Mouse (Mus musculus): ENCODE results near the gene Ppl. TPM values are rescaled to one million over a fixed set of nuclear protein-coding genes. Genes with fewer than 3 reads are reported as not detected.
A peak's percentile ranks its signal among the peaks of the same experiment; 100 is the strongest.

Gene Ppl
- polyA plus RNA-seq, 1 experiment = 0.75 TPM

DNA sequence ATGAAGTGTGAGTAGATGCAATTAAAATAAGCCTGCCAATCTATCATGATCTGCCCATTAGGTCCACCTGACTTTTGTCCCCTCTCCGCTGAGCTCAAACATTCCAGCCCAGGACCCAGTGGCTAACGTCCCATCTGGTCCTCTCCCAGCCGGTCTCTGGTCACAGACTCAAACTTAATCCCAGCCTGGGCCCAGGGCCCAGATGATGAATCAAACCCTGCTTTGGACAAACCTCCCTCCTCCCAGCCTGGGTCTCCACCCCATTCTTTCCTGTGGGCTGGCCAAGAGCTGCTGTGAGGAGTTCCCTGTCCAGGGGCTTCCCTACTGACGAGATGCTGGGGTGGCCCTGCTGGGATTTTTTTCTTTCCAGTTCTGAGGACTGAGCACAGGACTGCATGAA, 7.5 kb upstream of the Ppl start:
- no peak for DNase-seq (ENCODE audit: low read depth in 1 of 2, low spot score in 2 of 2)
- WGBS = 83% methylated on average over 4 of the region's 4 CpGs
- TF ChIP-seq CTCF (IDR thresholded peaks at IDR 0.05; ENCODE audit: extremely low read depth, insufficient read depth, insufficient read length, insufficient replicate concordance) (no peak), POLR2A (IDR thresholded peaks at IDR 0.05; ENCODE audit: low read depth, low read length) (no peak)
- no peaks in the 10 kb centered on the region for H3K36me3 ChIP-seq (ENCODE audit: control insufficient read depth, insufficient read depth, low read length)
- no peaks in the 10 kb centered on the region for H3K27me3 ChIP-seq (ENCODE audit: control insufficient read depth, insufficient read depth, low read length)
- H3K4me1 ChIP-seq (ENCODE audit: control insufficient read depth, insufficient read depth, insufficient read length) = no peaks in the 10 kb centered on the region
- no peak overlapping the region for H3K4me3 ChIP-seq (ENCODE audit: extremely low read depth, insufficient read depth, insufficient read length)
- no peak overlapping the region for H3K27ac ChIP-seq (ENCODE audit: insufficient read depth, low read length)

DNA sequence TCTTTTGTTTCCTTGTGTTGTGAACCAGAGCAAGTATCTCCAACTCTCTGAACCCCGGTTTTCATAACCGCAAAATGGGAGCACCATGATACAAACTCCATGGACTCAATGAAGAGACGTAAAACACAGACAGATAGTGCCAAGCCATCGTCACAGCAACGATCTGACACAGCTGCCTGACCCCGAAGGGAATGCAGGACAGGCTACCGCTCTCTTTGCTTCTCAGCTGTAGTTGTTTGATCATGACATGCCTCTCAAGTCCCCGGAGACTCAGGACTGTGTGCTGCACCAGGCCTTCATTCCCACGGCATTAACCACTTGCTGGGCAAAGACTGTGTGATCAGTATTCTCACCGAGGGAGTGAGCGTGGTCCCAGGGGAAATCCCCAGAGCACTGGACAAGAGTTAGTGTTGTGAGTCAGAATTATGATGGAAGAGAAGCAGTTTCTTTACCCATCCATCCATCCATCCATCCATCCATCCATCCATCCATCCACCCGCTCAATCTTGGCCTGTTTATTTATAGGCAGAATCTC, 4.9 kb upstream of the Ppl start:
- WGBS = 81% methylated on average over 12 of the region's 12 CpGs
- no peaks in the 10 kb centered on the region for H3K36me3 ChIP-seq (ENCODE audit: control insufficient read depth, insufficient read depth, low read length)
- no peak overlapping the region for H3K27ac ChIP-seq (ENCODE audit: insufficient read depth, low read length)
- TF ChIP-seq CTCF (IDR thresholded peaks at IDR 0.05; ENCODE audit: extremely low read depth, insufficient read depth, insufficient read length, insufficient replicate concordance) (no peak), POLR2A (IDR thresholded peaks at IDR 0.05; ENCODE audit: low read depth, low read length) (no peak)
- no peak for DNase-seq (ENCODE audit: low read depth in 1 of 2, low spot score in 2 of 2)
- no peak overlapping the region for H3K4me3 ChIP-seq (ENCODE audit: extremely low read depth, insufficient read depth, insufficient read length)
- peaks cover 5% of the 10 kb centered on the region for H3K27me3 ChIP-seq (ENCODE audit: control insufficient read depth, insufficient read depth, low read length)
- H3K4me1 ChIP-seq (ENCODE audit: control insufficient read depth, insufficient read depth, insufficient read length) = peaks cover 5% of the 10 kb centered on the region

DNA sequence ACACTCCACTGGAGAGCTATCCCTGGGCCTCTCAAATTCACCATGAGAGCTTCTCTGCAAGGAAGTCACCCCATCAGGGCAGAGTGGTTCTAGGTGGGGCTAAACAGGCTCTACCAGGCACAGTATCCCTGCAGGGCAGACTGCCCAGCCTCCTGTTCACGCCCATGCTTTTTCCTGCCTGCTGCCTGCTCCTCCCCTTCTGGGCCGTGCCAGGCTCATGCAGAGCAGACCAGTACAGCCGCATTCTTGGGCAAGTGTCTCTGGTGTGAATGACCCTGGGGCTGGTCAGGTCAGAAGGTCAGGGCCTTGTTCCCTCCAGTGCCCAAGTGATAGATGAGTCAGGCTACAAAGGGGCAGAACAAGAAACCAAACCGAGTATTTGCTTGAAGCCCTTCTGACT, 4.3 kb upstream of the Ppl start:
- Histone ChIP-seq H3K27me3 (ENCODE audit: control insufficient read depth, insufficient read depth, low read length) (peaks cover 11% of the 10 kb centered on the region), H3K27ac (ENCODE audit: insufficient read depth, low read length) (no peak overlapping the region), H3K4me3 (ENCODE audit: extremely low read depth, insufficient read depth, insufficient read length) (no peak overlapping the region), H3K4me1 (ENCODE audit: control insufficient read depth, insufficient read depth, insufficient read length) (peaks cover 11% of the 10 kb centered on the region), H3K36me3 (ENCODE audit: control insufficient read depth, insufficient read depth, low read length) (no peaks in the 10 kb centered on the region)
- WGBS = 56% methylated on average over 4 of the region's 4 CpGs
- DNase-seq (ENCODE audit: low read depth in 1 of 2, low spot score in 2 of 2) = no peak
- TF ChIP-seq CTCF (IDR thresholded peaks at IDR 0.05; ENCODE audit: extremely low read depth, insufficient read depth, insufficient read length, insufficient replicate concordance) (no peak), POLR2A (IDR thresholded peaks at IDR 0.05; ENCODE audit: low read depth, low read length) (no peak)

DNA sequence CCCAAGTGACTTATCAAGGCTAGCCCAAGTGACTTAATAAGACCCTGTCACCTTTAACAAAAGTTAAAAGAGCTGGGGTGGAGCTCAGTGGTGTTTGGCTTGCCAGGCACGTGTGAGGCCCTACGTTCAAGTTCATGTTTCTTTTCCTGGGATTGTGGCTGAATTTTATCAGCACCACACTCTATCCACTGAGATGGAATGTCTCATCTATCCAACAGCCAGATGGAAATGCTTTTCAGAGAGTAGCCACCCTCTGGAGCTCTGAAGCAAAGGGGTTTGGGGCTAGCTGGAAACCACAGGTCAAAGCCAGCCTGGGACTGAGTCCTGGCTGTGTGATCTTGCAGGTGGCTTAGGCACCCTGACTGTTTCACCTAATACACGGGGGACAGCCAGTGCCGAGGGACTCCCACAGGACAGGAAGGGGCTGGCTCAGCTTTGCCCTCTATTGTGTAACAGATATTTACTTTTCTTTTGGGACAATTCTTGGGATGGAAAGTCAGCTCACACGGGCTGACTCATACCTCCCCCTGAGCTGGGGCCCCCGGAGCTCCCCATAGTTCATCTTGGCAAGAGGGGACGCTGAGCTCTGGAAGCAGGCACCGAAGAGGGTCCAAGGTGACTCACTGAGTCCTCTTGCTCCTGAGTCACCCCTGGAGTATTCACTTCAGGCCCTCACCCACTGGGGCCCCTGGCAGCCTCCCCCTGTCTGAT, 3.5 kb upstream of the Ppl start:
- Histone ChIP-seq H3K27me3 (ENCODE audit: control insufficient read depth, insufficient read depth, low read length) (peaks cover 11% of the 10 kb centered on the region), H3K27ac (ENCODE audit: insufficient read depth, low read length) (no peak overlapping the region), H3K36me3 (ENCODE audit: control insufficient read depth, insufficient read depth, low read length) (no peaks in the 10 kb centered on the region), H3K4me1 (ENCODE audit: control insufficient read depth, insufficient read depth, insufficient read length) (peaks cover 12% of the 10 kb centered on the region), H3K4me3 (ENCODE audit: extremely low read depth, insufficient read depth, insufficient read length) (no peak overlapping the region)
- DNase-seq (ENCODE audit: low read depth in 1 of 2, low spot score in 2 of 2) = no peak
- 60% methylated on average over 8 of the region's 8 CpGs for WGBS
- TF ChIP-seq POLR2A (IDR thresholded peaks at IDR 0.05; ENCODE audit: low read depth, low read length) (no peak), CTCF (IDR thresholded peaks at IDR 0.05; ENCODE audit: extremely low read depth, insufficient read depth, insufficient read length, insufficient replicate concordance) (no peak)

DNA sequence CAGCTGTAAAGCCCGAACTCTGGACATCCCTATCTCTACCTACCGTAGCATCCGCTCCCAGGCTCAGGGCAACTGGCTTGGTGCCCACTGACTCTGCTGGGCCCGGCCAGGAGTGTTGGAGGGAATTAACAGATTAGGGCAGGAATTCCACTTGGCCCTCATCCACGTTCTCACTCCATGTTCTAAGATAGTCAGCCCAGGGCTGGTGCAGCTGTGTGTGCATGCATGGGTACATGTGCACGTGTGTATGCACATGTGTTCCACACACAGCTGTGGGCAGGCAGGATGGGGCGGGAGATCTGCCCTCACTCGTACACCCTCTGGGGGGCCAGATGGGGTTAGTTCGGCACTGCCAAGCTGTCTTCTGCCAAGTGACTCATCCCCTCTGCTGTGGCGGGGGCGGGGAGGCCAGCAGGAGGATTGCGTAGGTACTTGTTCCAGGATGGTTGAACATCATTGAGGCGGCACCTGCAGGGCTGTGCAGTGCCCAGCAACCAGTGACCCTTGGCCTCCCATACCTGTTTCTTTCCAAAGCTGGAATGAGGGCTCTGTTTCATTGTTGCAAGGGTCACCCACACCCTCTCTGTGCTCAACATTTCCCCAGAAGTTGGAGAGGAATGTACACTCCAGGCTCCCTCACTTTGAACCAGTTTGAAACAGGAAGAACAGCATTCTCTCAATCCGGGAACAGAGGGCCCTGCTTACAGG, 2.6 kb upstream of the Ppl start:
- H3K27ac ChIP-seq (ENCODE audit: insufficient read depth, low read length) = no peak overlapping the region
- H3K4me1 ChIP-seq (ENCODE audit: control insufficient read depth, insufficient read depth, insufficient read length) = peaks cover 12% of the 10 kb centered on the region
- no peaks in the 10 kb centered on the region for H3K36me3 ChIP-seq (ENCODE audit: control insufficient read depth, insufficient read depth, low read length)
- H3K4me3 ChIP-seq (ENCODE audit: extremely low read depth, insufficient read depth, insufficient read length) = no peak overlapping the region
- WGBS = 73% methylated on average over 14 of the region's 14 CpGs
- peaks cover 11% of the 10 kb centered on the region for H3K27me3 ChIP-seq (ENCODE audit: control insufficient read depth, insufficient read depth, low read length)
- TF ChIP-seq POLR2A (IDR thresholded peaks at IDR 0.05; ENCODE audit: low read depth, low read length) (no peak), CTCF (IDR thresholded peaks at IDR 0.05; ENCODE audit: extremely low read depth, insufficient read depth, insufficient read length, insufficient replicate concordance) (no peak)
- DNase-seq (ENCODE audit: low read depth in 1 of 2, low spot score in 2 of 2) = no peak

DNA sequence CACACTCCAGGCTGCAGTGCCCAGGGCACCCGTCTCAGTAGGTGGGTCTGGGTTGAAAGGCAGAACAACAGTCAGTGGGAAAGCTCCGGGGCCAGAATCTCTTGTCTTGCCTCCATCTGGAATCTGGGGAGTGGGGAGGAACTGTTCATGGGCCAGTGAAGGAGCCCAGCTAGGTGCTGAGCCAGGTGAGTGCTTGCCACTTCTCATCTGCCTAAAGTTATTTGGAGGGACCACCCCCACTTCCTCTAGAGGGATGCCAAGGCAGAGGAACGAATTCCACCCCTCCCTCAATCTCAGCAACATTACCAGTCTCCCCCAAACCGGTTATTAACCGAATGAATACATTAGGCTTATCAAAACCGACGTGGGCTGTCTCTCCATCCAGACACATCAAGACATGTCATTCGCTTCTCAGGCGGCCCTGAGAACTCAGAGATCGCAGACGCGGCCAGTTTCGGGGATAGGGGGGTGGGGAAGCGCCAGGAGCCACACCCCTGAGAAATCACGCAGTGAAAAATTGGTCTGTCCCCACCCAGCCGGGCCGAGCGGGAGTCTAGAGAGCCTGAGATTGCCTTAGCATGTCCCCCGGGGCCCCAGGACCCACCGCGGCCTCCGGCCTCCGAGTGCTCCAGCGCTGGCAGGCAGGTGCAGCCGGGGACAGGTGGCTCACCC, 834 bp downstream of the Ppl start:
- 5% methylated on average over 25 of the region's 25 CpGs for WGBS
- DNase-seq (ENCODE audit: low read depth in 1 of 2, low spot score in 2 of 2) = no peak
- H3K4me1 ChIP-seq (ENCODE audit: control insufficient read depth, insufficient read depth, insufficient read length) = peaks cover 12% of the 10 kb centered on the region
- no peak overlapping the region for H3K27ac ChIP-seq (ENCODE audit: insufficient read depth, low read length)
- peaks cover 11% of the 10 kb centered on the region for H3K27me3 ChIP-seq (ENCODE audit: control insufficient read depth, insufficient read depth, low read length)
- H3K36me3 ChIP-seq (ENCODE audit: control insufficient read depth, insufficient read depth, low read length) = no peaks in the 10 kb centered on the region
- TF ChIP-seq POLR2A (IDR thresholded peaks at IDR 0.05; ENCODE audit: low read depth, low read length) (no peak), CTCF (IDR thresholded peaks at IDR 0.05; ENCODE audit: extremely low read depth, insufficient read depth, insufficient read length, insufficient replicate concordance) (no peak)
- H3K4me3 ChIP-seq (ENCODE audit: extremely low read depth, insufficient read depth, insufficient read length) = peak overlapping the region; percentile 44; the same call in 1 of the 2 replicates

All from spleen, adult 2 months (tissue).